Mouse (Mus musculus): ENCODE results near the gene Vasn.

DNA sequence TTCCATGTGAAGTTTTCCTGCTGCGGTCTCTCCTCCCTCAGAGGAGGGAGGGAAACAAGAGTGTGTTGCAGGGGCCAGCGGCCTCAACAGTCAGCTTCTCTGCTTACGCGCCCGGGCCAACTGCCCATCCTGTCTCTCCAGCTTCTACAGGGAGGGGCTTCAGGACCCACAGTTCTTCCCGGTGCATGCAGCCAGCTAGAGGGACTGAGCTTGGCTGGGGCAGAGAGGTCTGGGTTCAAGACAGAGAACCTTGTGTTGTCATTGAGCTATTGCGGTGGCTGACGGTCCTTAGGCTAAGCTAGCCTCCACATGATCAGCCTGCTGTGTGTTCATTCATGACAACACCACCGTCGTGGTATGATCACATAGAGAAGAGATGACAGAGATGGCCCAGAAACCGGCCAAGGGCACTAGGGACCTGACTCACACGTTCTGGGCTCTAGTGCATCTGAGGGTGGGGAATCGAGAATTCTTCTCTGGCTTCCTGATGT lies 8.0 kb downstream of the Vasn start:
- no peak for TF ChIP-seq CTCF (IDR thresholded peaks at IDR 0.05; ENCODE audit: control insufficient read depth, insufficient read depth, low read length)
- no peak for TF ChIP-seq POLR2A (IDR thresholded peaks at IDR 0.05; ENCODE audit: borderline replicate concordance, control insufficient read depth, low read depth, low read length)

Measured in bone marrow, adult 2 months (tissue).